Mouse (Mus musculus) kidney, adult 11 months (tissue): ENCODE results near the gene Spen.
"Not testable (repeated sequence)": the region's sequence is repeated elsewhere in the genome, so short reads cannot be mapped to it uniquely, and the experiment has no call there.

ENCODE experiments used
- DNase-seq: peaks from one replicate; pipeline ENCODE4 v3.0.0; 2022

Gene Spen

GRCm38 (mm10) chr4:141559131-141559897 lies 20.9 kb upstream of the Spen start:
- peak; percentile 92 for DNase-seq

- DNase-seq: no peak
Measured at GRCm38 (mm10) chr4:141558658-141559057, 20.3 kb upstream of the Spen start.

DNA sequence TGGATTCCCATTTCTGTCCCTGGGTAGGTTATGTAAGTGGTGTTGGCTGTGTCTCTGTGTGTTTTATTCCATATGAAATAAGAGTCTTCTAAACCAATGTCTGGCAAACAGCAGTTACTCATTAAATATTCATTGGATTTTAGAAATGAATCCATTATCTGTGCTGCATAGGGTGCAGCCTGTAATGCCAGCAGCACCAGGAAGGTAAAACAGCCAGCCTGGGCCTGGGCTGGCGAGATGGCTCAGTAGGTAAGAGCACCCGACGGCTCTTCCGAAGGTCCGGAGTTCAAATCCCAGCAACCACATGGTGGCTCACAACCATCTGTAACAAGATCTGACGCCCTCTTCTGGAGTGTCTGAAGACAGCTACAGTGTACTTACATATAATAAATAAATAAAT lies 17.8 kb upstream of the Spen start:
- not testable (repeated sequence) for DNase-seq

- DNase-seq: not testable (repeated sequence)
Measured at GRCm38 (mm10) chr4:141554255-141554865, 16.0 kb upstream of the Spen start.

- DNase-seq: no peak
Measured at GRCm38 (mm10) chr4:141552484-141552883, 14.1 kb upstream of the Spen start.

GRCm38 (mm10) chr4:141547299-141547698 lies 8.9 kb upstream of the Spen start:
- no peak for DNase-seq

DNA sequence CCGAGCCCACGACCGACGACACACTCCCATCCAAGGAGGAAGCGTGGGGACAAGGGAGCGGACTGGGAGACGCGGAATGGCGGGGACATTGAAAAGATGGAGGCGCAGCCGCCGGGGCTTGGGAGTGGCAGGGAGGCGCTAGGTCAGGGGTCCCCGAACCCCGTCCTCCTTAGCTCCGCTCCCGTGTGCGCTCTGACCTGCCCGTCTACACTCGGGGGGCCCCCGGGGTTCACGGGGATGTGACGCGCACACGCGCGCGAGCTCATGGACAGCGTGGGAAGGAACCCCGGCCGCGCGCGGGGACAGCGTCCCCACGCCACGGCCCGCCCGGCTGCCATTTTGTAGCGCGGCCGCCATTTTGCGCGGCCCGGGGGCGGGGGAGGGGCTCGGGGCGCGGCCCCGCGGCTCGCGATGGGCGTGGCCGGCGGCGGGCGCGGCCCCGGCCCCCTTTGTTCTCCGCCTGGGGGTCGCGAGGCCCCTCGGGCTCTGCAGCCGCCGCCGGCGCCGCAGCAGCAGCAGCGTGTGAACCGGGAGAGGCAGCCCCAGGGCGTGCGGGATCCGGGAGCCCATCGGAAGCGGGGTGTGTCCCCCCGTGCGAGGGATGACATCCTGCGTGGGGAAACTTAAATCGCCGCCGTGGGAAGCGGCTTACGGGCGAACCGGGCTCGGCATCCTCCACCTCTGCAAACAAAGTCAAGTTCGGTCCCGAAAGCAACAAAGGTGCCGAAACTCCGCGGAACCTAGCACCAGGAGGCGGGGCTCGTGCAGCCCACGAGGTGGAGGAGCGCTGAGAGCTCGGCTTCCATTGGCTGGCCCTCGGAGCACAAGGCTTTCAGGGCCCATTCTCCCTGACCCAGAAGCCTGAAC lies 8.2 kb upstream of the Spen start:
- peak; percentile 86 for DNase-seq

DNA sequence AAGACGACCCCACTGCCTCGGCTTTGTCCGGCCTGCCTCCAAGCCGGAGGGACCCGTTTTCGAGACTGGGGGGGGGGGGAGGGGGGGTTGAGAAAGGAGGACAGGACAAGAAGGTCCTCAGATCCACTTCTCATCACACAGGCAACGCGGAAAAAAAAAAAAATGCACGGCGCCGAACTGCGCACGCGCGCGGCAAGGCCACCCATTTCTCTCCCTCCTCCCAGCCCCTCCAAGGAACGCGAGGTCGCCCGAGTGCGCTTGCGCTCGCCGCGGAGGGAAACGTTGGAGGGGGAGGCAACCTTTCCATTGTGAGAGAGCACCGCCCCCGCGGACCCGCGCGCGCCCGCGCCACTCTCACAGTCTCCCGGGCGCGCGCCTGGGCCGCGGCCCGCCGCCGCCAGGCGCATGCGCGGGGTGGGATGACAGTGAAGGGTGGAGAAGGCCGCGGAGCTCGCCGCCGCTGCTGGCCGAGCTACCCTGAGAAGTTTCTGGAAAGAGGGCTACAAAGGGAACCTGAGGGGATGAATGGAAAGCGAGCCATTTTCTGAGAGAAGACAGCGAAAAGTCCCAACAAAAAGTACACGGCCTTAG lies 7.4 kb upstream of the Spen start:
- DNase-seq: peak; percentile 99

DNA sequence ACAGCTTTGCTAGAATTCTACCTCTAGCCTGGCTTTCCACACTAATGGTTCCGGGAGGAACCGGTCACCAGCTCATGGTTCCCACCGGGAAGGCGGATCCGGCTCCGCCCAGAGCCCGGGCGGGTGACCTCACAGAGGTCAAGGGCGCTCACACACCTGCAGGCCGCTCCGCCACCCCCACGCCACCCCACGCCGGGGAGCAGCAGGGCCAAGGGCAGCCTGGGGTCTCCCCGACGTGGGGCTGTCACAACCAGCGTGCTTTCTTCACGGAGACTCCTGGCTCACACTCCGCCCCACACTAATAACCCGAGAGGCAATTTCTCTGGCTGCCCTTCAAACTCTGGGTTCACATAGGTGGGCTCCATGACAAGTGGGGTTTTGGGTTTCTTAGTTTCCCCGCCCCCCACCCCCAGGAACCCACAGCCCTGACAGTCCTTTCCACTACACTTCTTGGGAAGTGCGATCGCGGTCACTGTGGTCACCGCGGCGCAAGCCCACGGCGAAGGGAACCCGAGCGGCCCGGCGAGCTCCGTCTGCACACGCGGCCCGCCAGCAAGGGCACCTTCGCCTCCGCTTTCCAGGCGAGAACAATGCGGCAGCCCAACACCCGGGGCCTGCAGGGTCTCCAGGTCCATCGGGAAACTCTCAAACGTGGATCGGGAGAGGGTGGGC lies 6.8 kb upstream of the Spen start:
- peak; percentile 88 for DNase-seq

DNA sequence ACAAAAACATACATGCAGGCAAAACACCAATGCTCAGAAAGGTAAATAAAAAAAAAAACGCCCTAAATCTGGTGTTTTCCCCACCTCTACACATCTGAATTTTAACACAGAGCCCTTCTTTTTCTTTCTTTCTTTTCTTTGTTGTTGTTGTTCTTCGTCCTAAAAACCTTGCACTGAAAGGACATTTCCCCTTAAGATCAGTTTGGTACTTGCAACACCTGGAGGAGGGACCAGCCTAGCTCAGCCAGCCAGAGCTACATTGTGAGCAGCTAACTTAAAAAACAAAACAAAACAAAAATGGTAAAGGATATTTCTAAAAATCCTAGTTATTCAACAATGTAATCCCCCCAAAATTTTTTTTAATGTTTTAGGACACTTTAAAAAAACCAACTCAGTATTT lies 6.1 kb upstream of the Spen start:
- DNase-seq: no peak

DNA sequence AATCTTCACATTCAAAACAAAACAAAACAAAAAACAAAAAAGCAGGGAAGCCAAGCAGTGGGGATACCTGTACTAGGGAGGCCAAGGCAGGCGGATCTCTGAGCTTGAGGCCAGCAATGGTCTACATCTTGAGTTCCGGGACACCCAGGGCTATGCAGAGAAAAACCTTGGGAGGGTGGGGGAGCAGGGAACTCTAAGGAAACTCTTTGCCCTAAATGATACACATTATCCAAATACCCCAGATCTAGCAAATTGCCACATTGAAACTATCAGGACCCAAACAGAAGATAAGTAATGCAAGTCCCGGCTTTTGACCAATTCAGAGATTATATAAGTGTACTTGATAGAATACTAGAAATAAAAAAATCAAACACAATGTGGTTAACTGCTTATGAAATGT lies 5.2 kb upstream of the Spen start:
- no peak for DNase-seq

GRCm38 (mm10) chr4:141541851-141542250 lies 3.5 kb upstream of the Spen start:
- DNase-seq: peak; percentile 64

GRCm38 (mm10) chr4:141540844-141541243 lies 2.4 kb upstream of the Spen start:
- no peak for DNase-seq

- no peak for DNase-seq
Measured at GRCm38 (mm10) chr4:141539213-141539767, 893 bp upstream of the Spen start.

GRCm38 (mm10) chr4:141537706-141538407 lies 540 bp downstream of the Spen start:
- DNase-seq: no peak

GRCm38 (mm10) chr4:141537226-141537610 lies 1.2 kb downstream of the Spen start:
- no peak for DNase-seq

GRCm38 (mm10) chr4:141536291-141537225 lies 1.8 kb downstream of the Spen start:
- DNase-seq: peak; percentile 69

DNA sequence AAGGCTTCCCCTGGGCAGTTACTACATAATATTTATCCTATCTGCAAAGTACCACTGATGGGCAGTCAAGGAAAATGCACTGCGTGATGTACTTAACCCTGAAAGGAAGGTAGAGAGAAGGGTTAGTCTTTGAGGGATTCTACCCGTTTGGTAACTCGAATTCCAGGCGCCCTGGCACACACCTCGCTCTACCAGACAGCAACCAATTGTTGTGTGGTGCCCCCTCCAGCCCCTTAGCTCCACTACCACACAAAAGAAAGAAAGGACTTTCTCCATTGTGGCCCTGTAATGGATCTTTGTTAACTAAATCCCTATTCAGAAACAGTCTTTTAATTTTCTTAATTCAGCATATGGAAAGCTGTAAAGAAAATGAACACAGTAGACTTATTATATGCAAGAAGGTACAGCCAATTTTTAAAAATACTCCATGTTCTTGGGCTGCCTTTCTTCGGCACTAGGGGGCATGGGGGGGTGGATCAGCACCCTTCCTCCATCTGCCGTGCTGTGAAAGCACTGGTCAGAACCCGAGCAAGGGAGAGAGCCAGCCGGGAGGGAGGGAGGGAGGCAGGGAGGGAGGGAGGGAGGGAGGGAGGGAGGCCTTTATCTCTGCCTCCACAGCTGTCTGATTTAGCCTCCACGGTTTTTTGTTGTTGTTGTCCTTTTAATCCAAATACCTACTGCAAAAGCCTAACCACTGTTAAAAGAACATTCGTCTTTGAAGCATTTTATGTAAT lies 3.3 kb downstream of the Spen start:
- peak; percentile 37 for DNase-seq

GRCm38 (mm10) chr4:141530979-141531378 lies 7.4 kb downstream of the Spen start:
- no peak for DNase-seq

DNA sequence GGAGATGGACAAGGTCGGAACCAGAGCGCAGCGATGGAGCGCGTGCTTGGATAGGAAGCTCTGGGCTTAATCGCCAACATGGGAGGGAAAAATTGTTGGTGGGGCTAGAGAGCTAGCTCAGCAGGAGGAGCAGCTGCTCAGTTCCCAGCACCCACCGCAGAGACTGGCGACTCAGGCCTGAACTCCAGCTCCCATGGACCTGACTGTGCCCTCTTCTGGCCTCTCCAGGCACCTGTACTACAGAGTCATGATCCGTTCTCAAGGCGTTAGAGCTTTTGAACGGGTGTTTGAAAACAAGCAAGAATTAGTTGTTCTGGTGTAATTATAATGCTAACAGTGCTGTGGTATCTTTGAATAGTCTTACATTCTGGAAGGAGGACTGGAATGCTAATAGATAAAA lies 9.5 kb downstream of the Spen start:
- no peak for DNase-seq
